Mouse (Mus musculus): ENCODE results near the gene Pah.

The Pah gene

GRCm38 (mm10) chr10:87508581-87508980 lies 13.0 kb upstream of the Pah start:
- no peak for DNase-seq

GRCm38 (mm10) chr10:87513052-87513451 lies 8.5 kb upstream of the Pah start:
- no peak for DNase-seq

- DNase-seq, result no peak
Observed at GRCm38 (mm10) chr10:87518585-87518984, 3.0 kb upstream of the Pah start.

GRCm38 (mm10) chr10:87520401-87521116 lies 1.0 kb upstream of the Pah start:
- DNase-seq, result no peak

- DNase-seq, result no peak
Observed at GRCm38 (mm10) chr10:87534172-87534571, 12.6 kb downstream of the Pah start.

- DNase-seq, result no peak
Observed at GRCm38 (mm10) chr10:87545759-87546158, 24.2 kb downstream of the Pah start.

- no peak for DNase-seq
Observed at GRCm38 (mm10) chr10:87546299-87547234, 25.0 kb downstream of the Pah start.

- peak; percentile 63 to 78 for DNase-seq
Observed at GRCm38 (mm10) chr10:87552726-87553125, 31.1 kb downstream of the Pah start.

GRCm38 (mm10) chr10:87556441-87556840 lies 34.8 kb downstream of the Pah start:
- no peak for DNase-seq

- no peak for DNase-seq
Observed at GRCm38 (mm10) chr10:87563818-87564217, 42.2 kb downstream of the Pah start.

- no peak for DNase-seq
Observed at GRCm38 (mm10) chr10:87565712-87566111, 44.1 kb downstream of the Pah start.

- DNase-seq, result no peak
Observed at GRCm38 (mm10) chr10:87572500-87572899, 50.9 kb downstream of the Pah start.

- DNase-seq, result no peak
Observed at GRCm38 (mm10) chr10:87586696-87587095, 65.1 kb downstream of the Pah start.

GRCm38 (mm10) chr10:87593916-87594315 lies 72.3 kb downstream of the Pah start:
- DNase-seq, result no peak

GRCm38 (mm10) chr10:87596361-87597074 lies 74.9 kb downstream of the Pah start:
- DNase-seq, result peak; percentile 74 to 81

- DNase-seq, result peak; percentile 12 to 15
Observed at GRCm38 (mm10) chr10:87597075-87597677, 75.6 kb downstream of the Pah start.

GRCm38 (mm10) chr10:87602151-87602550 lies 80.6 kb downstream of the Pah start:
- DNase-seq, result no peak

- DNase-seq, result no peak
Observed at GRCm38 (mm10) chr10:87625196-87625595, 103.6 kb downstream of the Pah start.

All from cerebellum, postnatal 10 days (tissue).